In the genomic region with DNA sequence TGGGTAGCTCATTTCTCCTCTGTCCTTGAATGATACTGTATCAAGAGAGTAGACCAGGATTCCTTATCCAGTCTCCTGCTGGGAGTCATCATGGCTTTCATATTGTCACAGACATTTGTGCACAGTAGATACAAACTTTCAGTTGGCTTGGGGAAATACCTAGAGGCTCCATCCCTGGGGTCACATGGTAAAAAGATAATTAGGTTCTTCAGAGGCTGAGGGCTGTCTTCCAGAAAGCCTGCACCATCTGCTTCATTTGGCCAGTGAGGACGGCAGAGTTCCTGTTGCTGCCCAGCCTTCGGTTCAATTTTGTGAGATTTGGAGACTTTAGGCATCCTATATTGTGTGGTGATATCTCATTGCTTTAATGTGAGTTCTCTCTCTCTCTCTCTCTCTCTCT, we compare ENCODE assay signal across 16 mouse cellular contexts.
DNase-seq lines count a peak whose midpoint lies in the region; ATAC-seq and TF ChIP-seq lines count a peak whose summit lies in the region.
"Had no signal": no experiment of that assay in that cellular context is flagged by ENCODE, and none has a peak within 500 bp of the region (broad histone marks: within the 10 kb centered on the region; RNA-seq: fewer than 3 reads in every experiment).

No protein-coding gene starts in this region.

- H3K4me2 ChIP-seq in midbrain, postnatal 0 days (ENCODE audit: low read depth, low read length, poor library complexity, severe bottlenecking) = no peak overlapping the region
- no peak overlapping the region for H3K4me2 ChIP-seq in midbrain, embryonic 14.5 days (ENCODE audit: low read length)
- H3K4me2 ChIP-seq: embryonic facial prominence, embryonic 12.5 days; hindbrain, embryonic 14.5 days; liver, embryonic 13.5 days; stomach, embryonic 15.5 days had no signal

- H3K9ac ChIP-seq in midbrain, postnatal 0 days (replicated peaks; ENCODE audit: low read length, poor library complexity, severe bottlenecking) = no peak overlapping the region
- H3K9ac ChIP-seq in midbrain, embryonic 14.5 days (replicated peaks; ENCODE audit: low read length) = no peak overlapping the region
- H3K9ac ChIP-seq: embryonic facial prominence, embryonic 12.5 days; hindbrain, embryonic 14.5 days; liver, embryonic 13.5 days; stomach, embryonic 15.5 days had no signal

- no peaks in the 10 kb centered on the region for H3K9me3 ChIP-seq in midbrain, postnatal 0 days (ENCODE audit: low read length)
- no peaks in the 10 kb centered on the region for H3K9me3 ChIP-seq in midbrain, embryonic 14.5 days (ENCODE audit: control insufficient read depth, low read length)
- H3K9me3 ChIP-seq: embryonic facial prominence, embryonic 12.5 days; liver, embryonic 13.5 days; stomach, embryonic 15.5 days had no signal

- no peak overlapping the region for H3K4me3 ChIP-seq in midbrain, postnatal 0 days (ENCODE audit: low read depth, low read length)
- H3K4me3 ChIP-seq in midbrain, embryonic 14.5 days (replicated peaks; ENCODE audit: low read depth, low read length) = no peak overlapping the region
- H3K4me3 ChIP-seq: embryonic facial prominence, embryonic 12.5 days; liver, embryonic 13.5 days; stomach, embryonic 15.5 days had no signal

- 69% methylated on average over 2 of the region's 2 CpGs for WGBS in midbrain, postnatal 0 days
- 73% methylated on average over 2 of the region's 2 CpGs for WGBS in midbrain, embryonic 14.5 days

- no peak overlapping the region for H3K27ac ChIP-seq in midbrain, postnatal 0 days (ENCODE audit: low read depth, low read length)
- no peak overlapping the region for H3K27ac ChIP-seq in midbrain, embryonic 14.5 days (replicated peaks; ENCODE audit: low read depth, low read length)
- H3K27ac ChIP-seq: embryonic facial prominence, embryonic 12.5 days; hindbrain, embryonic 14.5 days; liver, embryonic 13.5 days; stomach, embryonic 15.5 days had no signal

- no peak for TF ChIP-seq CTCF in midbrain, postnatal 0 days (IDR thresholded peaks at IDR 0.05)

- H3K27me3 ChIP-seq in midbrain, postnatal 0 days (ENCODE audit: insufficient read depth, low read length) = no peaks in the 10 kb centered on the region
- H3K27me3 ChIP-seq in midbrain, embryonic 14.5 days (ENCODE audit: control insufficient read depth, insufficient read depth, low read length) = no peaks in the 10 kb centered on the region
- H3K27me3 ChIP-seq: embryonic facial prominence, embryonic 12.5 days; liver, embryonic 13.5 days; stomach, embryonic 15.5 days had no signal

- ATAC-seq in midbrain, postnatal 0 days (ENCODE audit: low FRiP score) = no peak
- no peak for ATAC-seq in midbrain, embryonic 14.5 days (ENCODE audit: low FRiP score, low TSS enrichment)
- ATAC-seq: lung, postnatal 0 days; midbrain, embryonic 16.5 days had no signal

- no peaks in the 10 kb centered on the region for H3K4me1 ChIP-seq in midbrain, postnatal 0 days (ENCODE audit: insufficient read depth, low read length)
- H3K4me1 ChIP-seq in midbrain, embryonic 14.5 days (ENCODE audit: control insufficient read depth, insufficient read depth, low read length) = no peaks in the 10 kb centered on the region
- H3K4me1 ChIP-seq: embryonic facial prominence, embryonic 12.5 days; stomach, embryonic 15.5 days had no signal

- DNase-seq in midbrain, postnatal 0 days (ENCODE audit: low spot score) = peak; percentile 65
- DNase-seq in midbrain, embryonic 14.5 days = no peak
- DNase-seq in cerebellum, adult 11-12 months = peak; percentile 91
- peak; percentile 83 to 90 for DNase-seq in cerebellum, postnatal 14 days
- DNase-seq in frontal cortex, adult 2 months (ENCODE audit: extremely low spot score in 1 of 2, low spot score in 1 of 2) = no peak
- DNase-seq in right cerebral cortex, postnatal 4 days = no peak
- no peak for DNase-seq in left cerebral cortex, adult 8-10 months (ENCODE audit: low spot score in 2 of 2)
- DNase-seq: gastrocnemius, postnatal 14 days; kidney, adult 8-10 months; liver, embryonic 13.5 days; spleen, adult 18-20 months had no signal

- no peaks in the 10 kb centered on the region for H3K36me3 ChIP-seq in midbrain, postnatal 0 days (ENCODE audit: insufficient read depth, low read length)
- H3K36me3 ChIP-seq in midbrain, embryonic 14.5 days (ENCODE audit: control insufficient read depth, insufficient read depth, low read length) = no peaks in the 10 kb centered on the region
- H3K36me3 ChIP-seq: embryonic facial prominence, embryonic 12.5 days; liver, embryonic 13.5 days; stomach, embryonic 15.5 days had no signal

Comparison
In these comparisons a context has a peak if more than half of its experiments do, and no peak if none do; other contexts are left out.
1. DNase-seq: peak in midbrain, postnatal 0 days (single experiment), cerebellum, adult 11-12 months (single experiment) and cerebellum, postnatal 14 days (2 of 2); none in midbrain, embryonic 14.5 days (single experiment), frontal cortex, adult 2 months (0 of 2), right cerebral cortex, postnatal 4 days (single experiment) and left cerebral cortex, adult 8-10 months (0 of 2).